Mouse (Mus musculus) kidney, postnatal 0 days (tissue): ENCODE data around the gene Scimp. TPM values are rescaled to one million over a fixed set of nuclear protein-coding genes. Genes with fewer than 3 reads are reported as not detected.

Source experiments
- ATAC-seq: fragments of 200-750 bp; cut with Nextera tagmentation; replicated peaks from 2 replicates; pipeline ENCODE4 v1.8.0; 2017; ENCODE audit warnings: low read depth, moderate number of reproducible peaks, moderate TSS enrichment, moderate library complexity; ENCODE audit not compliant: low FRiP score
- DNase-seq: peaks from one replicate; pipeline ENCODE4 v3.0.0-alpha.2; 2016; ENCODE audit warnings: low spot score
- H3K27ac ChIP-seq: fragments of 300-500 bp; sonication (generic); 2 replicates; pipeline ENCODE4 v1.5.1; 2014; ENCODE audit warnings: mild to moderate bottlenecking
- H3K27me3 ChIP-seq: fragments of 300-500 bp; sonication (generic); 2 replicates; pipeline ENCODE4 v1.6.1; 2014; ENCODE audit warnings: low read length, mixed read lengths; ENCODE audit not compliant: insufficient read depth
- H3K36me3 ChIP-seq: fragments of 300-500 bp; sonication (generic); 2 replicates; pipeline ENCODE4 v1.6.1; 2014; ENCODE audit warnings: low read length, mixed read lengths; ENCODE audit not compliant: insufficient read depth
- H3K4me1 ChIP-seq: fragments of 300-500 bp; sonication (generic); replicated peaks from 2 replicates; pipeline ENCODE4 v1.6.1; 2014; ENCODE audit warnings: antibody characterized with exemption, low read length, mixed read lengths; ENCODE audit not compliant: insufficient read depth
- H3K4me2 ChIP-seq: fragments of 300-500 bp; sonication (generic); 2 replicates; pipeline ENCODE4 v1.6.1; 2014; ENCODE audit warnings: mild to moderate bottlenecking, low read length, moderate library complexity, mixed read lengths
- H3K4me3 ChIP-seq: fragments of 300-500 bp; sonication (generic); replicated peaks from 2 replicates; pipeline ENCODE4 v1.5.1; 2014; ENCODE audit warnings: low read depth, low read length
- H3K9ac ChIP-seq: fragments of 300-500 bp; sonication (generic); 2 replicates; pipeline ENCODE4 v1.6.1; 2014; ENCODE audit warnings: low read depth, low read length
- H3K9me3 ChIP-seq: fragments of 300-500 bp; sonication (generic); replicated peaks from 2 replicates; pipeline ENCODE4 v1.6.1; 2016; ENCODE audit warnings: low read length, inconsistent platforms, mixed read lengths
- CTCF ChIP-seq: IDR thresholded peaks from 2 replicates; pipeline ENCODE4 v1.5.1; 2016; ENCODE audit warnings: antibody characterized with exemption, low read depth, mild to moderate bottlenecking, moderate library complexity
- WGBS: fragments of 180-500 bp; shearing (Covaris S2); extraction: QIAGEN DNeasy Blood & Tissue Kit; methylation state at CpG from one replicate; pipeline ENCODE4 v1.1.7; 2014; 5-methylcytosine and 5-hydroxymethylcytosine counted together
- polyA plus RNA-seq: library from polyadenylated mRNA; unstranded; fragments of >200 nt; fragmentation: Nextera tagmentation; extraction: Ambion mirVana; gene quantifications from 2 replicates; pipeline ENCODE4 v1.2.1, GENCODE M21; 2015

The Scimp gene
- polyA plus RNA-seq, 1 experiment from 2014 or later: 0.84 TPM

- Histone ChIP-seq H3K36me3 (no peaks in the 10 kb centered on the region), H3K27ac (no peak overlapping the region), H3K9ac (no peak overlapping the region), H3K4me1 (peaks cover 14% of the 10 kb centered on the region), H3K4me3 (no peak overlapping the region), H3K9me3 (no peaks in the 10 kb centered on the region), H3K4me2 (no peak overlapping the region), H3K27me3 (no peaks in the 10 kb centered on the region)
- WGBS: 59% methylated on average over 4 of the region's 4 CpGs
- DNase-seq (no peak), ATAC-seq (no peak)
- no peak for TF ChIP-seq CTCF
Measured at GRCm38 (mm10) chr11:70842983-70843382, 30.6 kb upstream of the Scimp start.

DNA sequence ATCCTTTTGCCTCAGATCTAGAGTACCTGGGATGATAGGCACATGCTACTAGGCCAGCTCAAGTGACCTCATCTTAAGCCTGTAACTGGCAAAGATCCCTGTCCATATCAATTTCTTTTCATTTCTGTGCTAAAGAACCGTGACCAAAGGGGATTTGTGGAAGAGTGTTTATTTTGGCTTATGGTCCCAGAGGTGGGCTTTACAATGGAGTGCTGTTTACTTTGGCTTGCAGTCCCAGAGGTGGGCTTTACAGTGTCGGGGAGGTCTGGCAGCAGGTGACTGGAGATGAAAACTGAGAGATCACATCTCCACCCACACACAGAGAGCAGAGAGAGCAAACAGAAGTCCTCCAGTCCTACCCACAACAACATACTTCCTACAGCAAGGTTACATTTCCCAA, 26.2 kb upstream of the Scimp start:
- Histone ChIP-seq H3K27me3 (no peaks in the 10 kb centered on the region), H3K9me3 (no peaks in the 10 kb centered on the region), H3K4me1 (0 out of 2 replicates have a peak, but pooled peaks cover under 1% of the 10 kb centered on the region), H3K4me3 (no peak overlapping the region), H3K9ac (no peak overlapping the region), H3K4me2 (no peak overlapping the region), H3K27ac (no peak overlapping the region), H3K36me3 (no peaks in the 10 kb centered on the region)
- whole genome bisulfite sequencing: 18% methylated on average over 2 of the region's 2 CpGs
- ATAC-seq: no peak
- no peak for TF ChIP-seq CTCF
- DNase-seq: no peak

DNA sequence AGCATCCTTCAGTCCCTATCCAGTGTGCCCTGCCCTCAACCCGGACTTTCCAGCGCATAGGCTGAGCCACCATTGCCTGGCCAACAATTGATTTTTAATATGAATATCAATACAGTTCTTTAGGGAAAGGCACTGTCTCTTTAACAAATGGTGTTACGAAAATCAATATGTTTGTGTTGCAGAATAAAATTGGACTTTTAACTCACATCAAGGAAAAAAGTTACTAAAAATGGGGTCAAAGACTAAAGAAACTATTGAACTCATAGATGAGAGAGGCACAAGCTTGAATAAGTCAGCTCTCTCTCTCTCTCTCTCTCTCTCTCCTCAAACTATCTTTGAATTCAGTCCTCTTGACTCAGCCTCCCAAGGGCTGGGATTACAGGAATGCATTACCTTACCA, 24.6 kb upstream of the Scimp start:
- DNase-seq: no peak
- no peaks in the 10 kb centered on the region for H3K36me3 ChIP-seq
- no peaks in the 10 kb centered on the region for H3K4me1 ChIP-seq
- 95% methylated on average over 3 of the region's 3 CpGs for WGBS
- ATAC-seq: no peak
- no peak overlapping the region for H3K4me2 ChIP-seq
- no peak overlapping the region for H3K27ac ChIP-seq
- H3K9ac ChIP-seq: no peak overlapping the region
- H3K9me3 ChIP-seq: no peaks in the 10 kb centered on the region
- no peaks in the 10 kb centered on the region for H3K27me3 ChIP-seq
- no peak overlapping the region for H3K4me3 ChIP-seq
- no peak for TF ChIP-seq CTCF

- no peaks in the 10 kb centered on the region for H3K36me3 ChIP-seq
- WGBS: 46% methylated on average over 6 of the region's 6 CpGs
- DNase-seq (no peak), ATAC-seq (no peak)
- no peaks in the 10 kb centered on the region for H3K9me3 ChIP-seq
- TF ChIP-seq CTCF: no peak
- no peaks in the 10 kb centered on the region for H3K27me3 ChIP-seq
- H3K4me2 ChIP-seq: no peak overlapping the region
- no peaks in the 10 kb centered on the region for H3K4me1 ChIP-seq
- H3K9ac ChIP-seq: no peak overlapping the region
- H3K27ac ChIP-seq: no peak overlapping the region
- H3K4me3 ChIP-seq: no peak overlapping the region
Measured at GRCm38 (mm10) chr11:70835381-70835831, 23.0 kb upstream of the Scimp start.

DNA sequence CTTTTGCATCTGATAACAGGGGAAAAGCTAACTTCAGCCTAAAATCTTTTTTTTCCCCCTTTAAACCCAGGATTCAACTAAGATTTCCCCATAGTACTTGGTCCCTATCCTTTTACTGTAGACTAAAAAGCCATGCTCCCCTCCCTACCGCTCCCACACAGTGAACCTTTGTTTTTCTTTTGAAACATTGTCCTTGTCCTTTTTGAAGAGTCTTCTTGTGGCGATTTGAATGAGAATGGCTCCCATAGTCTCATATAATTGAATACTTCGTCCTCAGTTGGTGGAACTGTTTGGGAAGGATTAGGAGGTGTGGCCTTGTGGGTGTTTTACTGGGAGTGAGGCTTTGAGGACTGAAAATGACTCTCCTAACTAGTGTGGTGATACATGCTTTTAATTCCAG, 21.4 kb upstream of the Scimp start:
- Histone ChIP-seq H3K27ac (no peak overlapping the region), H3K9me3 (no peaks in the 10 kb centered on the region), H3K36me3 (no peaks in the 10 kb centered on the region), H3K27me3 (no peaks in the 10 kb centered on the region), H3K4me1 (no peaks in the 10 kb centered on the region), H3K4me3 (no peak overlapping the region), H3K9ac (no peak overlapping the region), H3K4me2 (no peak overlapping the region)
- no peak for TF ChIP-seq CTCF
- ATAC-seq: no peak
- 69% methylated on average over 3 of the region's 3 CpGs for WGBS
- no peak for DNase-seq

GRCm38 (mm10) chr11:70833408-70833807, 21.0 kb upstream of the Scimp start:
- no peak overlapping the region for H3K4me2 ChIP-seq
- no peak overlapping the region for H3K9ac ChIP-seq
- H3K4me1 ChIP-seq: no peaks in the 10 kb centered on the region
- ATAC-seq (no peak), DNase-seq (no peak)
- no peaks in the 10 kb centered on the region for H3K36me3 ChIP-seq
- no peaks in the 10 kb centered on the region for H3K27me3 ChIP-seq
- no peak overlapping the region for H3K27ac ChIP-seq
- H3K9me3 ChIP-seq: no peaks in the 10 kb centered on the region
- no peak for TF ChIP-seq CTCF
- no peak overlapping the region for H3K4me3 ChIP-seq

DNA sequence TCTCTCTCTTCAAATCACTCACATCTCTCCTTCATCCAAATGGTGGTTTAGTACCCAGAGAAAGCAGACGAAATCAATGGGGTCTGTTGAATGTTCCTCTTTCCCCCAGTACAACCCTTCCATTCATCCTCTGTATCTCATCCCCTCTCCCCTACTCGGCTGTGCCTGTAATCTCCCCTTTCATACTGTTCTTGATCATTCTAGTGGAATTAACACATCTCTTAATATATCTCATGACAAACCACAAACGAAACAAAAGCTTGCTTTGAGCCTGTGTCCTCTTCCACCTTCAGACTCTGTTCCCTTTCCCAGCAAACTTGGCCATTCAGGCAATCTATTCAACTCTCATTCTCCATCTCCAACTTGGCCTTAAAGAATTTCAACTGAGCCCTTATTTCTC, 18.8 kb upstream of the Scimp start:
- Histone ChIP-seq H3K27ac (no peak overlapping the region), H3K9ac (no peak overlapping the region), H3K4me2 (no peak overlapping the region), H3K27me3 (no peaks in the 10 kb centered on the region), H3K4me3 (no peak overlapping the region), H3K9me3 (no peaks in the 10 kb centered on the region), H3K36me3 (no peaks in the 10 kb centered on the region), H3K4me1 (no peaks in the 10 kb centered on the region)
- DNase-seq: no peak
- no peak for ATAC-seq
- no peak for TF ChIP-seq CTCF
- WGBS: 70% methylated on average over 3 of the region's 3 CpGs
